Mouse (Mus musculus) forebrain, embryonic 16.5 days (tissue): Measurements from ENCODE around the gene Ralb. TPM values are rescaled to one million over a fixed set of nuclear protein-coding genes. Genes with fewer than 3 reads are reported as not detected.
A peak's percentile ranks its signal among the peaks of the same experiment; 100 is the strongest.

Experiments
- ATAC-seq: fragments of 200-750 bp; cut with Nextera tagmentation; 2 replicates; pipeline ENCODE4 v1.8.0; 2017; ENCODE audit warnings: mild to moderate bottlenecking, moderate library complexity
- H3K27ac ChIP-seq: fragments of 300-500 bp; sonication (generic); 2 replicates; pipeline ENCODE4 v1.5.1; 2014; ENCODE audit warnings: low read length, control low read depth
- H3K27me3 ChIP-seq: fragments of 300-500 bp; sonication (generic); replicated peaks from 2 replicates; pipeline ENCODE4 v1.6.1; 2014; ENCODE audit warnings: low read length; ENCODE audit not compliant: control insufficient read depth, insufficient read depth
- H3K36me3 ChIP-seq: fragments of 300-500 bp; sonication (generic); 2 replicates; pipeline ENCODE4 v1.6.1; 2014; ENCODE audit not compliant: control insufficient read depth, insufficient read depth
- H3K4me1 ChIP-seq: fragments of 300-500 bp; sonication (generic); replicated peaks from 2 replicates; pipeline ENCODE4 v1.6.1; 2014; ENCODE audit warnings: low read length; ENCODE audit not compliant: control insufficient read depth, insufficient read depth
- H3K4me2 ChIP-seq: fragments of 300-500 bp; sonication (generic); 2 replicates; pipeline ENCODE4 v1.6.1; 2014; ENCODE audit warnings: mild to moderate bottlenecking, low read length, control low read depth
- H3K4me3 ChIP-seq: fragments of 300-500 bp; sonication (generic); replicated peaks from 2 replicates; pipeline ENCODE4 v1.5.1; 2014; ENCODE audit warnings: mild to moderate bottlenecking, low read length, control low read depth
- H3K9ac ChIP-seq: fragments of 300-500 bp; sonication (generic); replicated peaks from 2 replicates; pipeline ENCODE4 v1.6.1; 2014; ENCODE audit warnings: low read depth, low read length, control low read depth
- H3K9me3 ChIP-seq: fragments of 300-500 bp; sonication (generic); 2 replicates; pipeline ENCODE4 v1.6.1; 2016; ENCODE audit warnings: low read length; ENCODE audit not compliant: control insufficient read depth
- WGBS: fragments of 180-500 bp; shearing (Covaris S2); extraction: QIAGEN DNeasy Blood & Tissue Kit; methylation state at CpG from one replicate; pipeline ENCODE4 v1.1.7; 2014; 5-methylcytosine and 5-hydroxymethylcytosine counted together
- polyA plus RNA-seq: library from polyadenylated mRNA; unstranded; fragments of >200 nt; fragmentation: Nextera tagmentation; extraction: Ambion mirVana; gene quantifications from 2 replicates; pipeline ENCODE4 v1.2.1, GENCODE M21; 2015

The Ralb gene
- polyA plus RNA-seq = 47.6 and 54.3 TPM in 2 replicates

DNA sequence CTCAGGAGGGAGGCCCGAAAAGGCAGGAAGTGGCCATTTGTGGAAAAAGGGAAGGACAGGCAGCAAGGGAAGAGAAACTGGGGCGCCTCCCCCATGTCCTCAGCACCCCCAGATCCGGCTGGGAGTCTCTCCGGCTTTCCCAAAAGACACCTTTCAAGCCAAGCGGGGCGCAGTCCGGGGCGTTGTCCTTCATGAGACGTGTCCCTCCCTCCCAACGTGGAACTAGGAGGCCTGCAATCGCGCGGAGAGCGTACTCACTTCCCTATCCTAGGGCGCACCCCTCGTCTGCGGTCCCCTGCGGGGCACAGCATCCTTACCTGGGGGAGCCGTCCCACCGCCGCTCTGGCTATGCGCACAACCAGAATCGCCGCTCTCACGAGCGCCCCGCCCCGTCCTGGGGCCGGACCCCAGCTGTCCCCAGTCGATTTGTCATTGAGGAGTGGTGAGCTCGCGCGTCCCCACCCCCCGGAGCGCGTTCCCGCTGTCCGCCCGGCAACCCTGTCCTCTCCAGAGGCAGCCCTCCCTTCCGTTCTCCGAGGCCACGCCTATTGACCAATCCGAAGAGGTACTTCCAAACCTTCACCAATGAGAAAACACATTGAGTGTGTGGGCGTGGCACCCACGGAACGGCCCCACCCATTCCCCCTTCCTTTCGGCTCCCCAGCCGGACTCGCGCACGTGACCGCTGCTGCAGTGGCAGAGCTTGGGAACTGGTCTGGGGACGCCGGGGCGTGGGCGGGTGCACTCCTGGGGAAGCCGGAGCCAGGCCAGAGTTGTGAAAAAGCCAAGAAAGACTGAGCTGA is at the start of gene Ralb:
TSS of gene Ralb (minus strand) at position 535 of the 803 bp plus-strand sequence.
- Histone ChIP-seq H3K36me3 (no peaks in the 10 kb centered on the region), H3K4me2 (peak within 1 kb of the TSS; percentile 89), H3K9me3 (no peaks in the 10 kb centered on the region), H3K4me3 (peak within 1 kb of the TSS; percentile 67), H3K4me1 (peaks cover 28% of the 10 kb centered on the region), H3K27me3 (no peaks in the 10 kb centered on the region), H3K27ac (no peak within 1 kb of the TSS), H3K9ac (peak within 1 kb of the TSS; percentile 68)
- WGBS = under 1% methylated on average over 57 of the region's 57 CpGs
- peak; percentile 99 for ATAC-seq

DNA sequence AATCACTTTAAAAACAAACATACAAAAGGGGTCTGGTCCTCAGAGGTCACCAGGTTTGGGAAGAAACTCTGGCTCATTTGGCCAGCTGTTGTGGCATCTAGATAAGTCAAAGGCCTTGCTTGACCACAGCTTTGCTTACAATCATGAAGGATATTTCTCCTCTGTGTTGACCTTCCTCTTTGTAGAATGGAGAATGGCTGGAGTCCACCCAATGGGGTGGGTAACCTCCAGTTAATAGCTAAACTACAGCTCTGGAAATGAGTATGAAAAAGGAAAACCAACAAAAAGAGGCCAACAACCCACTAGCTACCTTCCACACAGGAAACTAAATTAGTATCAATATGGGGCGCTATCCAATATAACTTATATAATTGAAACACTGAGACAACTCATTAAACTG is 47.1 kb upstream of the Ralb start:
- Histone ChIP-seq H3K36me3 (no peaks in the 10 kb centered on the region), H3K4me3 (no peak overlapping the region), H3K9me3 (no peaks in the 10 kb centered on the region), H3K4me1 (no peaks in the 10 kb centered on the region), H3K27ac (no peak overlapping the region), H3K9ac (no peak overlapping the region), H3K27me3 (no peaks in the 10 kb centered on the region), H3K4me2 (no peak overlapping the region)
- ATAC-seq = no peak
- WGBS = 98% methylated on average over 1 of the region's 1 CpGs

DNA sequence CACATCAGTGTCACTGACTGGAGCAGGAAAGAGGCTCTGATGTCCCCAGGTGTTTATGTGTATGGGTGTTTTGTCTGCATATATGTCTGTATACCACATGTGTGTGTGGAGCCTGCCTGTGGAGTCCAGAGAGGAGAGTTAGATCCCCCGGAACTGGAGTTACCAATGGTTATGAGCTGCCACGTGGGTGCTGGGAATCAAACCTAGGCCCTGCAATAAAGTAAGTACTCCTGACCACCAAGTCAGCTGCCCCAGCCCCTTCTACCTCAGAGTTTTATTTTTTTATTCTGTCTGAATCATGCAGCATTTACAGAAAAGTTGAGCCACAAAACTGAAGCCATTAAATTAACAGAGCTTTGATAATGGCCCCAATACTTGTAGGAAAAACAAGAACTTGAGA is 45.5 kb upstream of the Ralb start:
- no peak for ATAC-seq
- 93% methylated on average over 2 of the region's 2 CpGs for WGBS

DNA sequence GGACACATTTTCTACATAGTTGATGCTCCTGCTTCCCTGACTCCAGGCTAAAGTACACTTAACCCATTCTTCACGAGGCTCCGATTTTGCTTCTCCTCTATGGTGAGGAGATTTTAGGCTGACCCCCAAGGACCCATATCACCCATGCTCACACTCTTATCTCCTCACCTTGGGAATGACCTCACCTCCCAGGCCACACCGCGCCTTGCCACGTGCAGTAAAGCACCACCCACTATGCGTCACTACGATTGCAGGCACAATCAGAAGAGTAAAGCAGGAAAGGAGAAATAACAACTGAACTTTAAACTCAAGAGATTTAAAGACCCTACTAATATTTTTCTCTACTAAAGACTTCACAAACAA is 44.7 kb upstream of the Ralb start:
- Histone ChIP-seq H3K9ac (no peak overlapping the region), H3K4me3 (no peak overlapping the region), H3K9me3 (no peaks in the 10 kb centered on the region), H3K27ac (no peak overlapping the region), H3K27me3 (no peaks in the 10 kb centered on the region), H3K4me1 (no peaks in the 10 kb centered on the region), H3K36me3 (no peaks in the 10 kb centered on the region), H3K4me2 (no peak overlapping the region)
- WGBS = 91% methylated on average over 7 of the region's 7 CpGs
- no peak for ATAC-seq

More for the DNA sequence above, 45.5 kb upstream of the Ralb start:
- Histone ChIP-seq H3K27me3 (no peaks in the 10 kb centered on the region), H3K4me1 (no peaks in the 10 kb centered on the region), H3K4me2 (no peak overlapping the region), H3K36me3 (no peaks in the 10 kb centered on the region), H3K4me3 (no peak overlapping the region), H3K9ac (no peak overlapping the region), H3K27ac (no peak overlapping the region), H3K9me3 (no peaks in the 10 kb centered on the region)

DNA sequence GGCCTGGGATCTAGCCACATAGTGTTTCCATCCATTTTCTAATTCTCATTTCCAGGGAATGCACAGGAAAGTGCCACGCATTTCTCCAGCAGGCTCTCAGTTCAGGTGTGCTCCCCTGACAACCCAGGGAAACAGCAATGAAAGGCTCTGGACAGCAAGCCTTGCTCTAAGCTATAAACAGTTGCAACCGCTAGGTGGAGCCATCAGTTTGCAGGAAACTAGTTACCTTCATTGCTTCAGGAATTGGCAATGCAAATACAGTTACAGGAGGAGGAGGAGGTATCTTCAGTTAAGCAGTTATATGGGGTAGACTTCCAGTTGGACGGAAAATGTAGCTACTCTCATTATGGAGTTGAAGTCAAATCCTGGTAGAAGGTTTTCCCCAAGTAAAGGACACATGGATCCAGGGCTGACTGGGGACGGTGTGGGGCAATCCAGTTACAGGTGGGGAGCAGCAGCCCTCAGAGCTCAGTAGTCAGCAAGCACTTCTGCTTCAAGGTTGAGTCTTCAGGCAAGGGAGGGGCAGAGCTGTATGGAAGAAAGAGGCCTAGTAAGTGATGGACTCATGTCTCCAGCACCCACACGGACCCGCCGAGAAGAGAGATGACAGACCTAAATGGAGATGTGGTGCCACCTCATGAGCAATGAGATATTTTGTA is 44.2 kb upstream of the Ralb start:
- ATAC-seq = peak; percentile 74
- no peak overlapping the region for H3K4me2 ChIP-seq
- no peak overlapping the region for H3K9ac ChIP-seq
- H3K4me1 ChIP-seq = no peaks in the 10 kb centered on the region
- 67% methylated on average over 7 of the region's 7 CpGs for WGBS
- no peak overlapping the region for H3K27ac ChIP-seq
- H3K36me3 ChIP-seq = no peaks in the 10 kb centered on the region
- H3K27me3 ChIP-seq = no peaks in the 10 kb centered on the region
- no peaks in the 10 kb centered on the region for H3K9me3 ChIP-seq
- H3K4me3 ChIP-seq = no peak overlapping the region

DNA sequence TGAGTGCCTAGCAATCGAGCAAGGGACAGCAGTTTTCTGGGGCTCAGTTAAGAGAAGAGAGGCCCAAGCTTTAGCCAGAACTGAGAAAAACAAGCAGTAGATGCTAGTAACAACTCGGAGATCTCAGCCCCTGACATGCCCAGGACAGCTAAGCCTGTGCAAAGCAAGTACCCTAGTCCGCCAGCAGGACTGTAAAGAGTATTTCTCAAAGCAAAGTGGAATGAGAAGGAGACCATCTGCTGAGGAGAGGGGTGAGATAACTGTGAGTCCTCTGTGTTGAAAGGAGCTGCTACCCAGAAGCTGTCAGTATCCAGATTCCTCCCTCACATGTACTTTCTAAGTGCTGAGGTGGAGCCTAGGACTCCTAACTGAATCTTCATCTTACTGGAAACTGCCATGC is 41.9 kb upstream of the Ralb start:
- no peak overlapping the region for H3K27ac ChIP-seq
- H3K9me3 ChIP-seq = no peaks in the 10 kb centered on the region
- no peaks in the 10 kb centered on the region for H3K36me3 ChIP-seq
- H3K4me3 ChIP-seq = no peak overlapping the region
- no peaks in the 10 kb centered on the region for H3K4me1 ChIP-seq
- H3K27me3 ChIP-seq = no peaks in the 10 kb centered on the region
- no peak overlapping the region for H3K4me2 ChIP-seq
- 88% methylated on average over 3 of the region's 3 CpGs for WGBS
- ATAC-seq = no peak
- H3K9ac ChIP-seq = no peak overlapping the region

DNA sequence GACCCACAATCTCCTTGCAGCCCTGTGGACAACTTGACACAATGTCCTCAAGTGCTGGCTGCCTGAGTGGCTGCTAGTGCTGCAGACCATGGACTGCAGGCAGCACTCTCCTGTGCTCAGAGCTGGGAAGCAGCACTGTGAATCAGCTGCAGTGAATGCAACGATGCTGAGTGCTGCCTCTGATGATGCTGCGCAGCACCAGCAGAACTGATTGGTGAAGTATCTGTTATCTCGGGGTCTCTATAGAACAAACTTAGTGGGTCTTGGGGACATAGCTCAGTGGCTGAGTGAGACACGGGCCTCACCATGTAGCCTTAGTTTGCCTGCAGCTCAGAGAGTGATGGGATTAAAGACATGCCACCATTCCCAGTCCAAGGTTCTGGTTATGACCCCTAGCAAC is 41.1 kb upstream of the Ralb start:
- ATAC-seq = no peak
- H3K9ac ChIP-seq = no peak overlapping the region
- no peak overlapping the region for H3K27ac ChIP-seq
- H3K4me2 ChIP-seq = no peak overlapping the region
- H3K9me3 ChIP-seq = no peaks in the 10 kb centered on the region
- 95% methylated on average over 4 of the region's 4 CpGs for WGBS
- H3K27me3 ChIP-seq = no peaks in the 10 kb centered on the region
- H3K36me3 ChIP-seq = no peaks in the 10 kb centered on the region
- no peaks in the 10 kb centered on the region for H3K4me1 ChIP-seq
- no peak overlapping the region for H3K4me3 ChIP-seq

DNA sequence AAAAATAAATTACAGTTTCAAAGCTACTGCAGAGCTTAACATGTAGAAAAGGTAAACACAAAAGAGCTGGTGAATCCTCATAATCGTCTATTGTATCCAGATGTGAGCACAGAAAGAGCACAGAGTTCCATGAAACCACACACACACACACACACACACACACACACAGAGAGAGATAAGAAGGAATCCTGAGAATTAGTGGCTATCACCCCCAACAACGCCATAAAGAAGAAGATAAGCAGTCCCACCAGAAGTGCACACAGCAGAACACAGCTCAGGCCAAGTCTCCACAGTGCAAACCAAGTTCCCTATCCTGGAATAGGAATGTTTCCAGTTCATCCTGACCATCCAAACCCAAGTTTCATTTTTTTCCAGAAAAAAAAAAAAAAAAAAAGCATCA is 40.6 kb upstream of the Ralb start:
- no peak for ATAC-seq
- 92% methylated on average over 2 of the region's 2 CpGs for WGBS

DNA sequence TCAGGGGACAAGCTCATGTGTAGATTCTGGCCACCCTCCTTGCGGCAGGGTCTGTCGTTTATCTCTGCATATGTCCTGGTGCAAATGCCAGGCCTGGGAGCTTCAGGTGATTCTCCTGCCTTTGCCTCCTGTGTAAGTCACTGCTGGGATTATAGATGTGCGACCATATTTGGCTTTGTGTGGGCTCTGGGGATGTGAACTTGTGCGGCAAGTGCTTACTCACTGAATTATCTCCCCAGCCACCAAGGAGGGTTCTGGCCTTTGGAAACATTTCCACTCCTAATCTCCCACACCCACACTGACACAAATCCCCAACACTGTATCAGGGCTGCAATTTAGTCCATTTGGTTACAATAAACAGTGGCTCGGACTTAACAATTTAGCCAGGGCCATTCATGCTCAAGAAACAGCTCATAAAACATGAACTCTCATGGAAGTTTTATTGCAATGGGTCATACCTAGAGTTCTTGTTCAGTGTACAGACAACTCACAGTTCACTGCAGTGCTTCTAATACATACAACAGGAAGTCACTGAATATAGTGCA is 40.1 kb upstream of the Ralb start:
- Histone ChIP-seq H3K4me2 (no peak overlapping the region), H3K9ac (no peak overlapping the region), H3K36me3 (no peaks in the 10 kb centered on the region), H3K9me3 (no peaks in the 10 kb centered on the region), H3K27me3 (no peaks in the 10 kb centered on the region), H3K4me3 (no peak overlapping the region), H3K4me1 (no peaks in the 10 kb centered on the region), H3K27ac (no peak overlapping the region)
- no peak for ATAC-seq
- 90% methylated on average over 5 of the region's 5 CpGs for WGBS

More for the DNA sequence above, 40.6 kb upstream of the Ralb start:
- Histone ChIP-seq H3K4me2 (no peak overlapping the region), H3K4me1 (no peaks in the 10 kb centered on the region), H3K27ac (no peak overlapping the region), H3K9ac (no peak overlapping the region), H3K4me3 (no peak overlapping the region), H3K36me3 (no peaks in the 10 kb centered on the region), H3K9me3 (no peaks in the 10 kb centered on the region), H3K27me3 (no peaks in the 10 kb centered on the region)
